Mouse (Mus musculus): ENCODE measurements at regions not wholly inside any gene's neighbourhood (a gene's known extent, or its start where the extent isn't known, plus 50 kb on each side); places are given as distances from the start of the nearest gene placed in this dataset.

DNA sequence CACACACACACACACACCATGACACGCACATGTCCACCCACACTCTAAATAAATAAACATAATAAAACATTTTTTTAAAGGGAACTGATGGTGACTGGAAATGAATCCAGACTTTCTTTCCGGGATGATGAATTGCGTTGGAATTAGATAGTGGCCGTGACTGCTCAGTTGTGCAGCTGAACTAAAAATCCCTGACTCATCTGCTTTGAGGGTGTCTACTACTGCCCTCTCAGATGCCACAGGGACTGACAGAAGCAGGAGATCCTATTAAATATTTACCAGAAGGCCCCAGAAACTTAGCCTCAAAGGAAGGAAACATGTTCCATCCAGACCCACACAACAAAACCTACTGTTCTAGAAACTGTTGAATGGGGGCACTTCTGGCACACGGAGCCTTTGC is 65.7 kb downstream of the Polr2m start:
- no peak for DNase-seq

DNA sequence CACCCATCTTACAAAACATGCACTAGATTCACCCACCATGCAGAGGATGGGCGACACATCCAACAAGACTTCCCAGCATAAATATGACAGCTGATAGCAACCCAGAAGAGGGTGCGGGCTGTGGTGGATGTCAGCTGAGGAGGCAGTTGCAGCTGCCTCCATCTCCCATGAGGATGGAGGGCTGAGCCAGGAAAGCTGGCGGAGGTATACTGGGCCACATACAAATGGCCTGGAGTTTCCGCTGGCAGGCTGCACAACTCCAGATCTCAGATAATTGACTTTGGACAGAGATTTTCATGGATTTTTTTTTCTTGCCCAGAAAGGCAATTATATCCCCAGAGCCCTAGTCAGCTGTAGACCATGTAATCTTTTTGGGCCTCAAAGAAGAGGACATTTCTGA is 67.2 kb downstream of the Polr2m start:
- peak; percentile 75 for DNase-seq

DNA sequence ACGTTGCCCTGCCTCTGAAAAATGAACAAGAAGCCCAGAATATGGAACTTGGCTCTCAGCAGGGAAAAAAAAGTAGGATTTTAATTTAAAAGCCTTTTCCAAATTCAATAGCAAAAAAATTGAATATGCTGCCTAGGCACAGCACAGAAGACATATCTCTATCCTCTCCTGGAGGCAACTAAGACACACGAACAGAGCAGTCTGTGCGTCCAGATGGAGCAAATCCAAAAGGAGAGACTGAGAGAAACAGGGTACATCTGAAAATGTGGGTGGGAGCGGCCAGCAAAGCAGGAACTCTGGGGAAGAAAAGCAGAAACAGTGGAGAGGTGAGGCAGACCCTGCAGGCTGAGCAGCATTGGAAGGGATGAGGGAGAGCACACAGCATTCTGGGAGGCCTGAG is 68.5 kb downstream of the Polr2m start:
- no peak for DNase-seq

DNA sequence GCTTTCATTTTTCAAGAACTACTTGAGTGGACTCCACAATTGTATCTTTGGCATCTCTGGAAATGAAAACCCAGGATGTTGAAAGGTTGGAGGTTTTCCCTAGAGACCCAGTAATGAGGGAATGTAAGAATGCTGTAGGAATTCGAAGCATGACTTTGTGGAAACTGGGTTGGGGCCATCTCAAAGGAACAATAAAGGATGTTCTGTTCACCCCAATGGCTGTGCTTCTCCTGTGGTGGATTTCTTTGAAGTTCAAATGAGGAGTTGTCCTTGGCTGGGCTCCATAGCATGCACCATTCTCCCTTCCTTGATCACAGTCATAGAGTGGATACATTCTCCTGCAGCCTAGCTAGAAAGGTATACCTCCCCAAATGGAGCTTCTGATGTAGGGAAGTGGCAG is 74.6 kb downstream of the Polr2m start:
- no peak for DNase-seq

DNA sequence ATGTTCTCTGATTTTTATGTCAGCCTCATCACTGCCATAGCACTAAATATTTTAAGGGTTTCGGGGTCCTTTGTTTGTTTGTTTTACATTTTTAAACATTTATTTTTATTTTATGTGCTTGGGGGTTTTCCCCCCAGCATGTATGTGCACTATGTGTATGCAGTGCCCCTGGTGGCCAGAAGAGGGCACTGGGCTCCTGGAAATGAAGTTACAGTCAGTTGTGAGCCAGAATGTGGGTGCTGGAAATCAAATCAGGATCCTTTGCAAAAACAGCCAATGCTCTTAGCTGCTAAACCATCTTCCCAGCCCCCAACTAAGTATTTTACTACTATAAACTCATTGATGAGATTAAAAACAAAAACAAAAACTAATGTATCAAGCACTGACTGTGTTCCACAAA is 75.8 kb downstream of the Polr2m start:
- no peak for DNase-seq

DNA sequence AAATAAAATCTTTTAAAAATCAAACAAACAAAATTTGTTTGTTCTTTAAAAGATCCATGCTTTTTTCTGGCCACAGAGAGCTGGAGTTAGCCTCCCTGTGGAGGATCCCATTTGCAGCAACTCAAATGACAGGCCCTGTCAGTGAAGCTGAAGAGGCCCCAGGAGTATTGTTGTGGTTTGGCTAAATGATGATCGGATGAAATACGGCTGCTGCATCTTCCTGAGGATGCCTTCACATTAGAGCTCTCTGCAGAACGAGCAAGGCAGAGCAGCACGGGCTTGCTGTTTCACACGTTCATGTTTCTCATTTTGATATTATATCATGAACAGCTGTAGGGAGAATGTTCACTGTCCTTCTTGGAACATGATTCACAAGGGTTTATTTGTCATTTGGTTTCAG is 76.8 kb downstream of the Polr2m start:
- no peak for DNase-seq

DNA sequence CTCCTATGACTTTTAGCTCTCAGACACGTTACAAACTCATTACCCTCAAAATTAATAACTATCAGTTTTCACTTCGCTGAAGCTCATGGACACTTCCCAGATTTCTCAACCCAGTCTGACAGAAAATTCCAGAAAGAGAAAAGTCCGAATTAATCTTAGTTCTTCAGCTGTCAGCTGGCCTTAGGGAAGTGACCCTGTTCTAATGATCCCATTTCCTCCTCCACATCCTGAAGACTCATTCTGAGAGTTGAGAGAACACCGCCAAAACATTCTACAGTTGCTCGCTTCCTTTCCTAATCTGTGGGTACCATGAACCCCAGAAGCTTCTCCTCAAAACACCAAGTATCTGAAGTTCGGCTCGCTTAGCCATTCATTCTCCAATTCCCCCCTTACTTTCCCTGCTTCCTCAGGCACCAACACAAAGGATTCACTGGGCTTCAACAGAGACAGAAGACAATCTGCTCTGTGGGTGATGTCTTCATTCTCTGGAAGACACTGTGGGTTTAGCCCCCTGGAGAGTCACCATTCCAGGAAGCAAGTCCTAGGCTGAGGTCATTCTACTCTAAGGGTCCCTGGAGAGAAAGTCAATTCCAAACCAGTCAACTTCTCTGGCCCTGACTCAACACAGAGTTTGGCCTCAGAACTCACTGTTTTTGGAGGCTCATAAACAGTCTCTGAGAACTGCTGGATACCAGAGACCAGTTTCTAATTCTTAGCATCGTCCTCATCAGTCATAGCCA is 81.2 kb downstream of the Polr2m start:
- DNase-seq, result peak; percentile 56

DNA sequence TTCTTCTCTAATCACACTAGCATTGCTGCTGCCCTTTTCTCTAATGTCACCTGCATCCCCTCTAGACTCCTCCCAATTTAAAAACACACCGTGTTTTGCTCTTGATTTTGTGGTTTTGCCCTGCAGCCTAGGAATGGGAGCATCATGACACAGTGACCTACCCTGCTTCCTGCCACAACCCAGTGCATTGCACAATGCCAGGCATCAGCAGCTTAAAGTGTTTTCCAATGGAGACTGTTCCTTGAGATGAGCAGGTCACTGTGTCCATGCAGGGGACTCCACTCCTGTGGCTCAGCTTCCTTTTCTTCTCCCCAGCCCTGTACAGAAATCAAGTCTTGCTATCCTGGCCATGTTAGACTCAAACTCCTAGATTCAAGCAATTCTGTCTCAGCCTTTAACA is 84.1 kb downstream of the Polr2m start:
- DNase-seq, result no peak

DNA sequence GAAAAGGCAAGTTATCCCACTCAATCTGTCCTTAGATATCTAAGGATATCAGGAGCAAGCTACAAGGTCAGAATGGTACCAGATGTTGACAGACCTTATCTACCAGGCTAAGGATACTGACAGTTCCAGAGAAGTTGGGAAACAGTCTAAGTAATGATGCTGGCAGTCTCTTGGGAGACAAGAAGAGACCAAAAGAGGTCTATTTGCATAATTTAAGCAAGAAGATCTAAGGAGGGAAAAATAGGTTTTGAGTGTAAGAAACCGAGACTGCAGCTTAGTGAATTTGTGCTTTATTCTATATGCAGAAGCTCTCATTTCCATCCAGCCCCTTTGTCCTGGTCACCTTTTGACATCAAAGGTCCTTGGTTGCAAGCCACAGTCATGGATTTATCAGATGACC is 86.4 kb downstream of the Polr2m start:
- DNase-seq, result no peak

DNA sequence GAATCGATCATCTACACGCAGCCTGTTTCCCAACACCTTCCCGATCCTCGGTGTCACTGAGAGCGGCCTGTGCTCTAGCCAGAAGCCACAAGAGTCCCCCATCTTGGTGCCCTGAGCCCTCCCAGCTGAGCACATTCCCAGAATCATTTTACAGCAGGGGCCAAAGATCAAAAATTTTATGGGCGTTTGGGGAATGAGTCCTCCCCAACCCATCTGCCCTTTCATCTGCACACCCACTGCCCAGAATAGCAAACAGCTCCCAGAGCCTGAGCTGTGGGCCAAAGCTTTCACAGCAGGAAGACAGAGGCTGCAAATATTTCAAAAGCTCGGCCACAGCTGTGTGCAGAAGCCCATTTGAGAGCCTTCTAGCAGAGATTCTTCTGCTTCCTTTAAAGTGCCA is 89.0 kb downstream of the Polr2m start:
- DNase-seq, result peak; percentile 55

DNA sequence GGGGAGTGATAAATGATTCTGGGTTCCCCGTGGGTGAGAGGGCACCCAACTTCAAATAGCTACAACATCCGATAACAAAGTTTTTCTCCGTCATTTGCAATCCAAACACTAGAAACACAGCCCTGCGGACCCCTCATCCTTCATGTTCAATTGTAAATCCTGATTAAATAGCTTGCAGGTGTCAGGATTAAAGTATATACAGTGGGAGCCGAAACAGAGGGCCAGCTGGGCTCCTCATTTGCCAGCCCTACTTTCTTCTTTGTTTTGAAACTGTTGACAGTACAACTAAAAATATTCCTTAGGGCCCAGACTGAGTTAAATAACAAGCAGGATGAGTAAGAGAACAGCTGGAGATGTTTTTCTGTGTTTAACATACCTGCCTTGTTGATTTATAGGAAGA is 95.5 kb downstream of the Polr2m start:
- no peak for DNase-seq

DNA sequence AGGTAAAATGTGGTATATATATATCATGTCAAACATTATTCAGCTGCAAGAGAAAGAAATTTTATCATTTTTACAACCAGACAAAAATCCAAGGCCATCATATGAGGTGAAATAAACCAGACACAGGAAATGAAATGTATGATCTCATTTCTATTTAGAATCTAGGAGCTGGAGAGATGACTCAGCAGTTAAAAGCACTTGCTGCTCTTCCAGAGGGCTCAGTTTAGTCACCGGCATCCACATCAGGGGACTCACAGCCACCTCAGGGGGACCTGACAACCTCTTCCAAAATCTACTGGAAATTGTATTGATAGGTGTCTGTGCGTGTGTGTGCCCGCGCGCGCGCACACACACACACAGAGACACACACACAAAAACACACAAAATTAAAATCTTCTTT is 98.3 kb downstream of the Polr2m start:
- DNase-seq, result no peak

DNA sequence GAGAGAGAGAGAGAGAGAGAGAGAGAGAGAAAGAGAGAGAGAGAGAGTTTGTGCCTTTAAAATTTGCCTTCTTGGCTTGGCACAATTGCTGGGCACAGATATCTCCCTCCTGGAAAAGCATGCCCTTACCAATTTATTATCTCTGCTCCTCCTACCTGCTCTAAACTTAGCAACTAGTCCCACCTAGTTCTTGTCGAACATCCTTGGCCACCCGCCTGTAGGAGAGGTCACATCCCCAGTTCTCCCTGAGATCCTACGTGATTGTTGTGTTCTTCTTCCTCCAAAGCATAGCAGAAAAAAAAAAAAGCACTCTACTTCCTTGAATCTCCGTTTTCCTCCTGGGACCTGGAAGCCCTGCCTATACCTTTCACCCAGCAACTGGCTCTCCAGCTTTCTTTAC is 101.8 kb downstream of the Polr2m start:
- DNase-seq, result no peak

DNA sequence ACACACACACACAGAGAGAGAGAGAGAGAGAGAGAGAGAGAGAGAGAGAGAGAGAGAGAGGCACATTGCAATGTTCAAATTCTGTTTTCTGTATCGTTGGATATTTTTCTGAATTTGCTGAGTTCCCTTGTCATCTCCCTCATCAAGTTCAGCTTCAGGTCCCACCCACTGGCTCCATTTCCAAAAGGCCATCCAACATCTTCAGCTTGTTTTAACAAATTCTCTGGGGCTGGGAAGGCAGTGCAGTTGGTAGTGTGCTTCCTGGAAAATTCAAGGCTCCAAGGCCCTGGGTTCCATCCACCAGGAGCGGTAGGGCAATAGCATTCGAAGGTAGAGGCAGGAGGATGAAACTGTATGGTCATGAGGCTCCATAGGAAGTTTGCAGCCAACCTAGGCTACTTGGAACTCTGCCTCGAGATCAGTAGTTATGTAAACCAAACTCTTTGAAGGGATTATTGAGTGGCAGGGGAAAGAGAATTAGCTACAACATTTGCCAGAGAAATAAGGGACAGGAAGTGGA is 105.9 kb downstream of the Polr2m start:
- DNase-seq, result no peak

DNA sequence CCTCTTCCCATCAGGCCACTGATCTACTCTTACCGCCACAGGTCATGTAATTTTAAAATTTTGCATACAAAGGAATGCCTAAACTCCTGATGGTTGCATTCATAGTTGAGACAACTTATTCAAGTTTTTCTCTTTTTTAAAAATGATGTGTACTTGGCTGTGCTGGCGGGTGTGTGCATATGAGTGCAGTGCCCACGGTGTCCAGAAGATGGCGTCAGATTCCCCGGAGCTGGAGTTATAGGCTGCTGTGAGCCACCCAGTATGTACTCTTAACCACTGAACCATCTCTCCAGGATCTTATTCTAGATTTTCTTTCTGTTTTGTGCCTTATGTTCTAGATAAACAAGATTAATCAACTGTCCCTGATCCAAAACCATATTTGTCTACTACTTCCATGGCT is 116.0 kb downstream of the Polr2m start:
- DNase-seq, result no peak

DNA sequence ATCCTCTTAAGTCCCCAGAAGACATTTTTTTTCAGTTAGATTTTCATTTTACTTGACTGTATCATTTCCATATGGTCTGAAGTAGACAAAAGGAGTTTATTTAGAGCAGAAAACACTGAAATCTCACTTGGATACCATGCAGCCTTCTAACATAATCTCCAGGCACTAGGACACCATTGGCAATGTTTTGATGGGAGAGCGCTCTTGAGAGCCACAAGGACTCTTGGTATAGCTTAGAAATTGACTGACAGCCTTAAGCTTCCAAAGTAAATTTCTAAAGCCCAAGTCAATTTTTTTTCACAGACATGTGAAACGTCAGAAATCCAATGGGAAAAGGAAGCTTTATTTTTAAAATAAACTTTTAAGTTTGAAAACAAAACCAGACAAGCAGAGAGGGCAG is 116.5 kb downstream of the Polr2m start:
- DNase-seq, result no peak

DNA sequence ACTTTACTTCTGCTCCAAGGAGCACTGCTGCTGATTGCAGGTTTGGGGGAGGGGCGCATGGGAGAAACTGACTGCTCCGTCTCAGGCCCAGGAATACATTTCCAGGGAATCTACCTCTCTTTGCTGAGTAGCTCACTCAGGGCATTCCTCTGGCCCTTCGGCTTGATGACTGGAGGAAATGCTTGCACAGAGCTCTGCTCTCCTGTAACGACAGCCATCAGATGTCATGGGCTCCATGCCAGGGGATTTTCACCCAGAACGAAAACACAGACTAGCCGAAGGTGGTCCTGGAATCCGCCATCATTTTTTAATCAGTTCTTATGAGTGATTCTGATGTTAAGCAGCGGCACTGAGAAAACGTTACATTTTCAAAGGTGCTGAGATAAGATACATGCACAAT is 119.2 kb downstream of the Polr2m start:
- no peak for DNase-seq

DNA sequence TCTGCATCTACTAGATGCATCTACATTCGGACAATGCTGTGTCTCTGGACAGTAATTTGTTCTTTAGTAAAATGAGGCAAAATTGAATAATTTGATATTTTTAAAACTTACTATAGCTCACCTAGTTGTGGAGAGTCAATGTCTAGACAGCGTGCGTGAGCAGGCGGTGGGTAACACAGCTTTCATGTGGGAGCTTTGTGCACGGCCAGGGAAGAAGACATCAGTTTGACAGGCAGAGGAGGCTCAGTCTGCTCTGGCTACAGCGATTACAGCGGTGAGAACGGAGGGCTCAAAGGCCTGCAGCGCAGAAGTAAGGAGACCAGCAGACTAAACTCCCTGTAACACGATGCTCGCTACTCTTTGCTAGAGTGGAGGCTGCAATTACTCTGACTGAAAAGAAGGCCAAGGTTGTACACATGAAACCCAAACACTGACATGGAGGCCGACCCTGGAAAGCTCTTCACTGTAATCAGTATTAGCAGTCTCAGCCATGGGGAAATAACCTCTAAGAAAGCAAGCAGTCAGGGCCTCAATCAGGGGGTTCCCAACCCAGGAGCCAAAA is 120.5 kb downstream of the Polr2m start:
- DNase-seq, result no peak

DNA sequence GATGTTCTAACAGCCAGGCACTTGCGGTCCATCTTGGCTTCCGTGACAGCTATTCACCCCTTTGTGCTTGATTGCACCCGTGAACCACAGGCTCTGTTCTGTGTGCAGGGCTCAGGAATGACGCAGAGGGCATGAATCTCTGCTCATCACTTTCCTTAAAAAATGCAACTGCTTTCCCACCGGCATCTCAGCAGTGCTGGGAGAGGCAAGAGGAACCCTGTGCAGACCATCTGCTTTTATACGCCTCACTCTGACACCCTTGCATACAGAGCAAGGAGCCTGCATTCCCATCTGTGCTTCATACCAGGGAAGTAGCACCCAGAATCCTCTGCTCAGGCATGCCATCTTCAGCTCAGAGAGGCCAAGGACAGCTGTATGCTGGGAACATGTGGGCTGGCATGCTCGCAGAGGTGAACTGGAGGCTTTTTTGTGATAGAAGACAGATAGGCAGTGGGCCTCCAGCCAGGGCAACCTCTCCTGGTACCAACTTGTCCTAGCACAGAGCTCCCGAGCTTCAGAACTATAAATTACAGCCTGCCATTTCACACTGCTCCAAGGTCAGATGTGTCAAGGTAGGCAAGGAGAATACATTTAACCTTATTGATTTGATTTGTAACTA is 121.6 kb downstream of the Polr2m start:
- no peak for DNase-seq

DNA sequence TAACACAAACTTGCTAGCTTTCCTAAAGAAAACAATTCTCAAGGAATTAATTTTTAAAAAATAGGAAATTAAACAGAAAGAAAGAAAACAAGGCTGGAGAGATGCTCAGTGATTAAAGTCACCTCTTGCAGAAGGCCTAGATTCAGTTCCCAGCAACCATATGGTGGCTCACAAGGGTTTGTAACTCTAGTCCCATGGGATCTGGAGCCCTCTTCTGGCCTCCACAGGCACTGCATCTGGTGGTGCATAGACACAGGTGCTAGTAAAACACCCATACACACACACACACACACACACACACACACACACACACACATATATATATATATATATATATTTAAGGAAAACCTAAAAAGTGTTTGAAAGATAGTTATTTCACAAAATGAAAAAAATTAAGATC is 123.3 kb downstream of the Polr2m start:
- DNase-seq, result no peak

DNA sequence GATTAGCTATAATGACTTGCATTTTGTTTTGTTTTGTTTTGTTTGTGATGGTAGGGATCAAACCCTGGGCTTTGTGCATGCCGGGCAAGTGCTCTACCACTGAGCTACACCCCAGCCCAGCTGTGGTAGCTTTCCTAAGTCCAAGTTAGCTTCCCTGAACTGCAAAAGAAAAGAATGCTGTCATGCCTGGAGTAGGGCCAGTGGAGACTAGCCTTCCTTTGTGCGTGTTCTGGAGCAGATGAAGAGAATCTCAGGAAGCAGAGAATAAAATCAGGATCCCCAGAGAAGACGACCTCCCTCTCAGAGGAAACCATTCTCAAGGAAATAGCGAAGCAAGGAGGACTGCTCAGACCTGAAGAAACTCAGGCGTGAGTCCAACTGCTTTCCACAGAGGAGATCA is 123.8 kb downstream of the Polr2m start:
- peak; percentile 49 for DNase-seq

DNA sequence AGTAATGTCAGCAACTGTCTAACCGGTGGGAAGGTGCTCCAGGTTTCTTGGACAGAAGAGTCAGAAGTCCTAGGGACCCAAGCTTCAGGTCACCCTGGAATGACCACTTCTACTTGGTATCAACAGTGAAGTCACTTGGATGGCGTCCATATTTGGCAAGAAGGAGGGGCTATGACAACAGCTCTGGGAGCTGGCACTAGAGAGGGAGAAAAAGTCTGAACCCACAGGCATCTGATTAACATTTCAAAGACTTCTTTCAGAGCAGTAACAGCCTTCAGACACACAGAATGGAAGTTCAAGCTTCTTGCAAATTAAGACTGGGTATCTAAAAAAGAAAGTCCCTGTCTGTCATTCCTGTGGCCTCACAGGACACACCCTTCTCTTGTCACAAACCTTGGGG is 124.4 kb downstream of the Polr2m start:
- no peak for DNase-seq

DNA sequence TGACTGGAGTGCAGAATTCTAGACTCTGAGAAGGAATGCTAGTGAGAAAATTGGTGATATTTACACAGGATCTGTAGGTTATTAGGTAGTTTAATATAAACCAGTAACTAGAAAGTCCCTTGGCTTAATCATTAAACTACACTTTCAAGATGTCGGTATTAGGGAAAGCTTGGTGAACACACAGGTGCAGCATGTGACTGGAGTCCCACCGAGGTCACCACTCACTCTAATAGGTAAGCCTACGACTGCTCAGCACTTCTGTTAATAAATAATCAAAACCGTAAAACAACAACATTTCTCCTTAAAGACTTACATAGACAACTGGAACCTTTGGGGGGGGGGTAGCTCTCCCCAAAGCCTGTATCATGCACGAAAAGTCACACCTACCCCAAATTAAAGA is 125.1 kb downstream of the Polr2m start:
- no peak for DNase-seq

DNA sequence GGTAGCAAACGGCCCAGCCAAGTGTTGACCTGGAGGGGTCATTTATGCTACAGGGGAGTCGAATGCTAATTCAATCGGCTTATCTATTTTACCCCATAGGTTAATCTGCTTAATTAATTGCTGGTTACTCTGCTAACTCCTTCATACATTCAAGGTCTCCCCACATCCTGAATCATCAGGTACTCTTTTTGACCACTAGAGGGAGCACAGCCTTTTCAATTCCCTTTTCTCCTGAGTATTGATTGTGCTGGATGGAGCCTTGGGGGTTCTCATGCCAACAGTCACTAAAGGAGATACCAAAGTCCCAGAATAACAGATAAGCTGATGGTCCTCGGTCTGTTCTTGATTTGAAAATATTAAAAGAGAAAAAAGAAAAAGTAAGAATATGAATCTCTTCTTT is 126.8 kb downstream of the Polr2m start:
- no peak for DNase-seq

Data from gastrocnemius, postnatal 25 days (tissue).